Mouse (Mus musculus) midbrain, embryonic 11.5 days (tissue): ENCODE data around the gene Cntrl. TPM values are rescaled to one million over a fixed set of nuclear protein-coding genes. Genes with fewer than 3 reads are reported as not detected.

Experiments used
- ATAC-seq: fragments of 200-750 bp; cut with Nextera tagmentation; 2 replicates; pipeline ENCODE4 v1.8.0; 2017; ENCODE audit warnings: moderate TSS enrichment, moderate library complexity; ENCODE audit not compliant: low FRiP score
- DNase-seq: peaks from one replicate; pipeline ENCODE4 v3.0.0; 2015; ENCODE audit warnings: low spot score; ENCODE audit errors: missing footprints
- H3K27ac ChIP-seq: fragments of 300-500 bp; sonication (generic); 2 replicates; pipeline ENCODE4 v1.5.1; 2014; ENCODE audit warnings: low read depth, low read length
- H3K27me3 ChIP-seq: fragments of 300-500 bp; sonication (generic); 2 replicates; pipeline ENCODE4 v1.6.1; 2014; ENCODE audit warnings: mild to moderate bottlenecking, low read length, moderate library complexity, mixed read lengths; ENCODE audit not compliant: control insufficient read depth, insufficient read depth
- H3K36me3 ChIP-seq: fragments of 300-500 bp; sonication (generic); 2 replicates; pipeline ENCODE4 v1.6.1; 2014; ENCODE audit warnings: mild to moderate bottlenecking, low read length, moderate library complexity, mixed read lengths; ENCODE audit not compliant: control insufficient read depth, insufficient read depth
- H3K4me1 ChIP-seq: fragments of 300-500 bp; sonication (generic); 2 replicates; pipeline ENCODE4 v1.6.1; 2014; ENCODE audit warnings: low read length; ENCODE audit not compliant: control insufficient read depth, insufficient read depth
- H3K4me2 ChIP-seq: fragments of 300-500 bp; sonication (generic); 2 replicates; pipeline ENCODE4 v1.6.1; 2014; ENCODE audit warnings: mild to moderate bottlenecking, moderate library complexity
- H3K4me3 ChIP-seq: fragments of 300-500 bp; sonication (generic); 2 replicates; pipeline ENCODE4 v1.5.1; 2014; ENCODE audit warnings: low read depth, low read length
- H3K9ac ChIP-seq: fragments of 300-500 bp; sonication (generic); 2 replicates; pipeline ENCODE4 v1.6.1; 2014; ENCODE audit warnings: low read length
- H3K9me3 ChIP-seq: fragments of 300-500 bp; sonication (generic); 2 replicates; pipeline ENCODE4 v1.6.1; 2016; ENCODE audit warnings: low read length; ENCODE audit not compliant: control insufficient read depth
- WGBS: fragments of 180-500 bp; shearing (Covaris S2); extraction: QIAGEN DNeasy Blood & Tissue Kit; methylation state at CpG from one replicate; pipeline ENCODE4 v1.1.7; 2014; 5-methylcytosine and 5-hydroxymethylcytosine counted together
- polyA plus RNA-seq: library from polyadenylated mRNA; unstranded; fragments of >200 nt; fragmentation: Nextera tagmentation; extraction: Ambion mirVana; gene quantifications from 2 replicates; pipeline ENCODE4 v1.2.1, GENCODE M21; 2014

The Cntrl gene
- polyA plus RNA-seq, 1 experiment from 2014 or later, result 32.8 TPM

- peak; percentile 79 for ATAC-seq
- peak; percentile 92 for DNase-seq
- H3K27me3 ChIP-seq, result no peaks in the 10 kb centered on the region
- H3K36me3 ChIP-seq, result no peaks in the 10 kb centered on the region
- H3K27ac ChIP-seq, result peak overlapping the region; percentile 90
- under 1% methylated on average over 89 of the region's 90 CpGs for WGBS
- H3K9me3 ChIP-seq, result no peaks in the 10 kb centered on the region
- H3K9ac ChIP-seq, result peak overlapping the region; percentile 96
- H3K4me3 ChIP-seq, result peak overlapping the region; percentile 90
- peaks cover 10% of the 10 kb centered on the region for H3K4me1 ChIP-seq
- H3K4me2 ChIP-seq, result peak overlapping the region; percentile 74
Measured at GRCm38 (mm10) chr2:35199971-35200897, 90.9 kb downstream of the Cntrl start.

GRCm38 (mm10) chr2:35200898-35201668 is 91.8 kb downstream of the Cntrl start, which contains the start of gene Rab14:
Rab14 (minus strand) TSS chr2:35201120.
- WGBS, result under 1% methylated on average over 47 of the region's 47 CpGs
- Histone ChIP-seq H3K27me3 (no peaks in the 10 kb centered on the region), H3K27ac (peak within 1 kb of the TSS; percentile 90), H3K36me3 (no peaks in the 10 kb centered on the region), H3K4me3 (peak within 1 kb of the TSS; percentile 90), H3K9me3 (no peaks in the 10 kb centered on the region), H3K4me2 (peak within 1 kb of the TSS; percentile 74), H3K9ac (peak within 1 kb of the TSS; percentile 96), H3K4me1 (peaks cover 10% of the 10 kb centered on the region)
- peak; percentile 98 for ATAC-seq
- DNase-seq, result peak; percentile 100

GRCm38 (mm10) chr2:35203729-35204128 is 94.4 kb downstream of the Cntrl start:
- H3K9me3 ChIP-seq, result no peaks in the 10 kb centered on the region
- no peak overlapping the region for H3K27ac ChIP-seq

GRCm38 (mm10) chr2:35206761-35207160 is 97.5 kb downstream of the Cntrl start:
- H3K27ac ChIP-seq, result no peak overlapping the region
- H3K4me3 ChIP-seq, result no peak overlapping the region
- DNase-seq, result no peak
- H3K27me3 ChIP-seq, result no peaks in the 10 kb centered on the region
- H3K9ac ChIP-seq, result no peak overlapping the region
- no peaks in the 10 kb centered on the region for H3K9me3 ChIP-seq
- WGBS, result 86% methylated on average over 3 of the region's 3 CpGs
- no peak for ATAC-seq
- H3K36me3 ChIP-seq, result no peaks in the 10 kb centered on the region
- no peaks in the 10 kb centered on the region for H3K4me1 ChIP-seq
- H3K4me2 ChIP-seq, result no peak overlapping the region

More at GRCm38 (mm10) chr2:35203729-35204128, 94.4 kb downstream of the Cntrl start:
- Histone ChIP-seq H3K36me3 (no peaks in the 10 kb centered on the region), H3K4me1 (peaks cover 8% of the 10 kb centered on the region), H3K9ac (no peak overlapping the region), H3K27me3 (no peaks in the 10 kb centered on the region), H3K4me3 (no peak overlapping the region), H3K4me2 (no peak overlapping the region)
- ATAC-seq (no peak), DNase-seq (no peak)

- Histone ChIP-seq H3K9me3 (no peaks in the 10 kb centered on the region), H3K36me3 (no peaks in the 10 kb centered on the region), H3K27ac (no peak overlapping the region), H3K4me2 (no peak overlapping the region), H3K9ac (no peak overlapping the region), H3K4me3 (no peak overlapping the region), H3K4me1 (no peaks in the 10 kb centered on the region), H3K27me3 (no peaks in the 10 kb centered on the region)
- ATAC-seq (no peak), DNase-seq (no peak)
- WGBS, result 93% methylated on average over 3 of the region's 3 CpGs
Measured at GRCm38 (mm10) chr2:35208054-35208453, 98.8 kb downstream of the Cntrl start.

- Histone ChIP-seq H3K9me3 (no peaks in the 10 kb centered on the region), H3K9ac (no peak overlapping the region), H3K4me1 (no peaks in the 10 kb centered on the region), H3K36me3 (no peaks in the 10 kb centered on the region), H3K4me3 (no peak overlapping the region), H3K27ac (no peak overlapping the region), H3K27me3 (no peaks in the 10 kb centered on the region), H3K4me2 (no peak overlapping the region)
- 77% methylated on average over 8 of the region's 8 CpGs for WGBS
- ATAC-seq, result no peak
- no peak for DNase-seq
Measured at GRCm38 (mm10) chr2:35208931-35209665, 99.8 kb downstream of the Cntrl start.

GRCm38 (mm10) chr2:35211681-35212080 is 102.4 kb downstream of the Cntrl start:
- DNase-seq (no peak), ATAC-seq (no peak)
- 85% methylated on average over 3 of the region's 3 CpGs for WGBS
- no peaks in the 10 kb centered on the region for H3K36me3 ChIP-seq
- no peaks in the 10 kb centered on the region for H3K9me3 ChIP-seq
- H3K27me3 ChIP-seq, result no peaks in the 10 kb centered on the region
- no peak overlapping the region for H3K4me3 ChIP-seq
- no peak overlapping the region for H3K4me2 ChIP-seq
- H3K4me1 ChIP-seq, result peaks cover 3% of the 10 kb centered on the region; the same call in 1 of the 2 replicates
- H3K27ac ChIP-seq, result no peak overlapping the region
- no peak overlapping the region for H3K9ac ChIP-seq

- Histone ChIP-seq H3K9me3 (peaks cover 2% of the 10 kb centered on the region; the same call in 1 of the 2 replicates), H3K4me3 (no peak overlapping the region), H3K4me2 (no peak overlapping the region), H3K27ac (no peak overlapping the region), H3K4me1 (peaks cover 3% of the 10 kb centered on the region; the same call in 1 of the 2 replicates), H3K9ac (no peak overlapping the region), H3K36me3 (no peaks in the 10 kb centered on the region), H3K27me3 (no peaks in the 10 kb centered on the region)
- 88% methylated on average over 12 of the region's 12 CpGs for WGBS
- ATAC-seq, result no peak
- DNase-seq, result no peak
Measured at GRCm38 (mm10) chr2:35213345-35213910, 104.1 kb downstream of the Cntrl start.
